Mouse (Mus musculus): ENCODE results near the gene Pth2r.

DNA sequence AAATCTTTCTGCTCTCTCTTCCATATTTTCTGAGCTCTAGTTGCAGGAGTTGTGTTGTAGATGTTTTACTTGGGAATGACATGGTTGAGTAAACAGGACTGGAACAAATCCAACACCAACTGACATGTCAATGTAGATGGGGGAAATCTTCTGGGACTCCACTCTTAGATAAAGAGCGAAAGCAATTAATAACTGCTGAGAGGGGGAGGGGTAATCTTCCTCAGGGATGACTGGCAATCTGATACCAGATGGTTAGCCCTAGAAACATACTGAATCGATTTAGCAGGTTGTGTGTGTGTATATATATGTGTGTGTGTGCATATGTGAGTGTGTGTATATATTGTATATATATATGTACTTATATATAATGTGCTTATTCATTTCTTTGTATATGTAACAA lies 58.4 kb downstream of the Pth2r start:
- TF ChIP-seq CTCF (IDR thresholded peaks at IDR 0.05; ENCODE audit: insufficient read depth, low read depth, low read length), result no peak
- TF ChIP-seq POLR2A (IDR thresholded peaks at IDR 0.05; ENCODE audit: insufficient read depth, low read depth, low read length), result no peak
